Mouse (Mus musculus) hematopoietic stem cell, adult 5-6 weeks (primary cell): Measurements from ENCODE around the gene Thbd. TPM values are rescaled to one million over a fixed set of nuclear protein-coding genes. Genes with fewer than 3 reads are reported as not detected.

Experiments
- ATAC-seq, 2 experiments: fragments of 125-278 bp in 1 of 2; replicated peaks in 1 of 2; 2 replicates each; pipeline ENCODE4 v1.8.0; 2016 to 2017; ENCODE audit warnings: inconsistent platforms in 2 of 2, mild to moderate bottlenecking in 2 of 2, moderate number of reproducible peaks in 2 of 2, low read depth in 1 of 2, moderate TSS enrichment in 1 of 2; ENCODE audit not compliant: low FRiP score in 2 of 2, poor library complexity in 2 of 2, severe bottlenecking in 2 of 2, insufficient read depth in 1 of 2, low TSS enrichment in 1 of 2
- total RNA-seq: library from RNA; stranded (forward); fragments of 172-1452, 232-1000 nt; gene quantifications from 2 replicates; pipeline ENCODE4 v1.2.3, GENCODE M21; 2017

Thbd gene
- total RNA-seq, 1 experiment from 2014 or later, result 10.5 TPM

- no peak for ATAC-seq
These were observed 21.1 kb upstream of the Thbd start for GRCm38 (mm10) chr2:148429001-148429505.

- no peak for ATAC-seq
These were observed 20.5 kb upstream of the Thbd start for GRCm38 (mm10) chr2:148428523-148428922.

GRCm38 (mm10) chr2:148427553-148427952, 19.6 kb upstream of the Thbd start:
- no peak for ATAC-seq

GRCm38 (mm10) chr2:148425709-148426382, 17.9 kb upstream of the Thbd start:
- peak; percentile 71 to 81 for ATAC-seq

- no peak for ATAC-seq
These were observed 13.7 kb upstream of the Thbd start for GRCm38 (mm10) chr2:148421706-148422105.

GRCm38 (mm10) chr2:148421112-148421511, 13.1 kb upstream of the Thbd start:
- no peak for ATAC-seq

- no peak for ATAC-seq
These were observed 11.8 kb upstream of the Thbd start for GRCm38 (mm10) chr2:148419776-148420175.

GRCm38 (mm10) chr2:148419151-148419550, 11.2 kb upstream of the Thbd start:
- no peak for ATAC-seq

GRCm38 (mm10) chr2:148409821-148410220, 1.8 kb upstream of the Thbd start:
- ATAC-seq, result no peak

GRCm38 (mm10) chr2:148409141-148409540, 1.2 kb upstream of the Thbd start:
- ATAC-seq, result peak; percentile 70 to 73

GRCm38 (mm10) chr2:148408761-148409120, 753 bp upstream of the Thbd start:
- no peak for ATAC-seq

- peak; percentile 28 to 58 for ATAC-seq
These were observed 768 bp downstream of the Thbd start for GRCm38 (mm10) chr2:148406971-148407869.

- peak; percentile 33 for ATAC-seq
These were observed 1.6 kb downstream of the Thbd start for GRCm38 (mm10) chr2:148406160-148406970.

- no peak for ATAC-seq
These were observed 3.1 kb downstream of the Thbd start for GRCm38 (mm10) chr2:148404906-148405305.

GRCm38 (mm10) chr2:148402227-148402626, 5.8 kb downstream of the Thbd start:
- ATAC-seq, result no peak

GRCm38 (mm10) chr2:148398901-148399685, 8.9 kb downstream of the Thbd start:
- ATAC-seq, result no peak

GRCm38 (mm10) chr2:148397784-148398100, 10.2 kb downstream of the Thbd start:
- ATAC-seq, result peak; percentile 11 to 18
